Comparison of ENCODE assay signal across 9 mouse cellular contexts in genomic region chr4:97623165-97623564, GRCm38 (mm10).
A peak's percentile ranks its signal among the peaks of the same experiment; 100 is the strongest.
DNase-seq lines count a peak whose midpoint lies in the region; ATAC-seq and TF ChIP-seq lines count a peak whose summit lies in the region.
"Had no signal": no experiment of that assay in that cellular context is flagged by ENCODE, and none has a peak within 500 bp of the region (broad histone marks: within the 10 kb centered on the region; RNA-seq: fewer than 3 reads in every experiment).

No protein-coding gene starts in this region.

- H3K27me3 ChIP-seq in heart, postnatal 0 days (ENCODE audit: control insufficient read depth, insufficient read depth, low read length) = no peaks in the 10 kb centered on the region
- H3K27me3 ChIP-seq in liver, embryonic 14.5 days (ENCODE audit: control insufficient read depth, insufficient read depth, low read length) = no peaks in the 10 kb centered on the region; the same call in 1 of the 2 replicates
- H3K27me3 ChIP-seq in E14TG2a.4 (ENCODE audit: insufficient read depth, low read length) = no peaks in the 10 kb centered on the region

- no peak overlapping the region for H3K9ac ChIP-seq in heart, postnatal 0 days (replicated peaks; ENCODE audit: low read depth, low read length)
- H3K9ac ChIP-seq in liver, embryonic 14.5 days (replicated peaks) = no peak overlapping the region

- no peaks in the 10 kb centered on the region for H3K4me1 ChIP-seq in heart, postnatal 0 days (ENCODE audit: control insufficient read depth, insufficient read depth)
- H3K4me1 ChIP-seq in liver, embryonic 14.5 days (replicated peaks; ENCODE audit: control insufficient read depth in 2 of 2, insufficient read depth in 2 of 2, low read length in 1 of 2) = no peaks in the 10 kb centered on the region
- no peaks in the 10 kb centered on the region for H3K4me1 ChIP-seq in E14TG2a.4 (replicated peaks; ENCODE audit: low read depth, low read length)
- H3K4me1 ChIP-seq in cortical plate, adult 2 months (ENCODE audit: control insufficient read depth, insufficient read depth, low read length) = no peaks in the 10 kb centered on the region

- H3K36me3 ChIP-seq in heart, postnatal 0 days (replicated peaks; ENCODE audit: control insufficient read depth, insufficient read depth, low read length) = no peaks in the 10 kb centered on the region
- H3K36me3 ChIP-seq in liver, embryonic 14.5 days (replicated peaks; ENCODE audit: control insufficient read depth, insufficient read depth, low read depth) = no peaks in the 10 kb centered on the region
- H3K36me3 ChIP-seq in E14TG2a.4 (ENCODE audit: insufficient read depth, low read length) = no peaks in the 10 kb centered on the region
- H3K36me3 ChIP-seq: G1E; heart, embryonic 10.5 days had no signal

- DNase-seq in heart, postnatal 0 days (ENCODE audit: low spot score) = no peak
- DNase-seq in heart, adult 11 months = no peak
- no peak for DNase-seq in liver, embryonic 14.5 days (ENCODE audit: low read depth in 3 of 3, low spot score in 3 of 3)
- DNase-seq in liver = no peak
- DNase-seq in urinary bladder, postnatal 36 days (ENCODE audit: low spot score in 2 of 2) = no peak

- ATAC-seq in heart, postnatal 0 days (ENCODE audit: insufficient read depth, low read depth) = no peak
- ATAC-seq in liver, embryonic 14.5 days (ENCODE audit: insufficient read depth) = no peak

- TF ChIP-seq EP300 in heart, postnatal 0 days (IDR thresholded peaks at IDR 0.05; ENCODE audit: low read depth) = no peak
- TF ChIP-seq EP300 in liver, embryonic 14.5 days (IDR thresholded peaks at IDR 0.05; ENCODE audit: low read depth) = no peak

- peak; percentile 54 for TF ChIP-seq CTCF in heart, postnatal 0 days (IDR thresholded peaks at IDR 0.05; ENCODE audit: low read depth)
- peak; percentile 22; the same call in 1 of the 2 replicates for TF ChIP-seq CTCF in liver, embryonic 14.5 days (IDR thresholded peaks at IDR 0.05; ENCODE audit: low read depth)
- peak; percentile 35 for TF ChIP-seq CTCF in E14TG2a.4 (conservative IDR thresholded peaks at IDR 0.05; ENCODE audit: low read length)
- peak; percentile 45 for TF ChIP-seq CTCF in cortical plate, adult 2 months (IDR thresholded peaks at IDR 0.05; ENCODE audit: extremely low read depth, insufficient read depth, low read length)

- no peak overlapping the region for H3K27ac ChIP-seq in heart, postnatal 0 days (ENCODE audit: low read depth)
- H3K27ac ChIP-seq in liver, embryonic 14.5 days = no peak overlapping the region
- H3K27ac ChIP-seq in cortical plate, adult 2 months (ENCODE audit: insufficient read depth, low read length) = no peak overlapping the region
- H3K27ac ChIP-seq: heart, embryonic 10.5 days had no signal

- no peak for TF ChIP-seq POLR2A in cortical plate, adult 2 months (IDR thresholded peaks at IDR 0.05; ENCODE audit: extremely low read depth, insufficient read depth, low read length)

- H3K4me2 ChIP-seq in heart, postnatal 0 days (ENCODE audit: low read depth, low read length) = no peak overlapping the region
- no peak overlapping the region for H3K4me2 ChIP-seq in liver, embryonic 14.5 days (ENCODE audit: low read depth)

- 69% methylated on average over 5 of the region's 5 CpGs for WGBS in heart, postnatal 0 days
- WGBS in liver, embryonic 14.5 days (ENCODE audit: insufficient replicate concordance) = 60% methylated on average over 5 of the region's 5 CpGs

- H3K4me3 ChIP-seq in heart, postnatal 0 days (ENCODE audit: low read depth, low read length) = no peak overlapping the region
- no peak overlapping the region for H3K4me3 ChIP-seq in liver, embryonic 14.5 days (ENCODE audit: insufficient read depth in 1 of 2, low read depth in 2 of 2, low read length in 2 of 2)
- H3K4me3 ChIP-seq in E14TG2a.4 (replicated peaks; ENCODE audit: low read length) = no peak overlapping the region
- no peak overlapping the region for H3K4me3 ChIP-seq in cortical plate, adult 2 months (ENCODE audit: insufficient read depth, low read length)
- H3K4me3 ChIP-seq: heart, embryonic 10.5 days had no signal

- no peaks in the 10 kb centered on the region for H3K9me3 ChIP-seq in heart, postnatal 0 days (replicated peaks; ENCODE audit: control insufficient read depth, low read length)
- no peaks in the 10 kb centered on the region for H3K9me3 ChIP-seq in liver, embryonic 14.5 days (ENCODE audit: control insufficient read depth, low read length)
- H3K9me3 ChIP-seq in E14TG2a.4 (ENCODE audit: low read length) = no peaks in the 10 kb centered on the region
- H3K9me3 ChIP-seq: heart, embryonic 10.5 days had no signal
